Mouse (Mus musculus): ENCODE data around the gene Fbxw13.
"Not testable (repeated sequence)": the region's sequence is repeated elsewhere in the genome, so short reads cannot be mapped to it uniquely, and the experiment has no call there.

Fbxw13 gene

DNA sequence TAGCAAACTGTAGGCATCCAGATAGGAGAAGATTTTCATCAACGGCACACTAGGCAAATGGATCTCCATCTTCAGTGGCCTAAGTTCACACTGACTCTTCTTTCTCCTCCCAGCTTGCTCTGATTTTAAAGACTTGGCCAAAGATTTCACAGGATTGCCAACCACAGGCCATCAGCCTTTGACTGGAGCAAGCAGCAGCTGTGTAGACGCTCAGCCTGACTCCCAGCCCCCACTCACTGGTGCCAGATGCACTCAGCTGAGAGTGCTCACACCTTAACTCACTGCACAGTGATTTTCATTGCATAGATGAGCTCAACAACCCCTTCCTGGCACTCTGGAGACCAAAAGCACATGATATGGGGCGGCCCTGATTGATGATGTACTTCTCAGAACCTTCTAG lies at the start of gene Fbxw13:
Gene Fbxw13 (minus strand): TSS at position 101 of the 400 bp plus-strand sequence.
- DNase-seq, result not testable (repeated sequence)

DNA sequence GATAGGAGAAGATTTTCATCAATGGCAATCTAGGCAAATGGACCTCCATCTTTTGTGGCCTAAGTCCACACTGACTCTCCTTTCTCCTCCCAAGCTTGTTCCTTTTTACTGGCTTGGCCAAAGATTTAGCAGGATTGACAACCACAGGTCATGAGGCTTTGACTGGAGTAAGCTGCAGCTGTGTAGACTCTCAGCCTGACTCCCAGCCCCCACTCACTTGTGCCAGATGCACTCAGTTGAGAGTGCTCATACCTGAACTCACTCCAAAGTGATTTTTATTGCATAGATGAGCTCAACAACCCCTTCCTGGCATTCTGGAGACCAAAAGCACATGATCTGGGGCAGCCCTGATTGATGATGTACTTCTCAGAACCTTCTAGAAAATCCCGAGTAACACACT lies 38.9 kb upstream of the Fbxw13 start, which contains the start of gene Fbxw20:
Gene Fbxw20 (minus strand): TSS at position 101 of the 400 bp plus-strand sequence.
- DNase-seq, result no peak

DNA sequence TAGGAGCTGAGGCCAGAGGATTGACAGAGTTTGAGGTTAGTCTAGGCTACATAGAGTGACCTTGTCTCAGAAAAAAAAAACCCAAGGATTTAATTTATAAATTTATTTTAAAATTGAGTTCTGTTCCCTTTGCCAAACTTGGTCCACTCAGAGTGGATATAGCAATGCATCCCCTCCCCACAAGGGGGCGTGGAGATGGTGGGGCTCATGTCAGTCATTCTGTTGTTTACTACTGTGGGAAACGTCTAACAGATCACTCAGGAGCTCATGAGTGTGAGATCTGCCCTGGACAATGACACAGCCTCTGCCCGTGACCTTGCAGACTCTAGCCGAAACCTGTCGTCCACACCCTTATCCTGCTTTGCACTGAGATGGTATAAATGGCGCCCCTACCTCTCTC lies 22.7 kb upstream of the Fbxw13 start:
- DNase-seq, result no peak

DNA sequence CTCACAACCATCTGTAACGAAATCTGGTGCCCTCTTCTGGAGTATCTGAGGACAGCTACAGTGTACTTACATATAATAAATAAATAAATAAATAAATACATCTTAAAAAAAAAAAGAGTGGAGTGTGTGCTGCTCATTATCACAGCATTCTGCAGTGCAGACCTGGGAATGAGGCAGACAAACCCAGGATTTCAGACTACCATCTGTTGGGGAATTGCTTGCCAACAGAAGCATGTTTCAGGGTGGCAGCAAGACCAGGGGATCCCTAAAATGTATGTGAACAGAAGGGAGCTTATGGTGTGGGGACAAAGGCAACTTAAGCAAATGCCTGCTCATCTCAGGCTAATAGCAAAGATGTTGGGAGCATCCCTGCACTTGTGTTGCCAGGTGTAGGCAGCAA lies 5.6 kb upstream of the Fbxw13 start:
- DNase-seq, result not testable (repeated sequence)

DNA sequence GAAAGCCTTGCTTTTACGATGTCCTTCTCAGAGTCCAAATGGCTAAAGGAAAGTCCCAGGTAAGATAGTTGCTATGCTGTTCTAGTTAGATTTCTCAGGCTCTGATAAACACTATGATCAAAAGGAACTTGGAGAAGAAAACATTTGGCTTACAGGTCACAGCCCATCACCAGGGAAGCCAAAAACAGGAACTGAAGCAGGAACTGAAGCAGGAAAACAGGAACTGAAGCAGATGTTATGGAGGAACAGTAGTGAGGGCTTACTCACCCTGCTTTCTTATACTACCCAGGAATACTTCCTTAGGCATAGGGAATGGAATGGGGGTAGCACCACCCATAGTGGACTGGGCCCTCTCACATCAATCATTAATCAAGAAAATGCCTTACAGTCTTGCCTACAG lies 4.6 kb upstream of the Fbxw13 start:
- DNase-seq, result no peak

DNA sequence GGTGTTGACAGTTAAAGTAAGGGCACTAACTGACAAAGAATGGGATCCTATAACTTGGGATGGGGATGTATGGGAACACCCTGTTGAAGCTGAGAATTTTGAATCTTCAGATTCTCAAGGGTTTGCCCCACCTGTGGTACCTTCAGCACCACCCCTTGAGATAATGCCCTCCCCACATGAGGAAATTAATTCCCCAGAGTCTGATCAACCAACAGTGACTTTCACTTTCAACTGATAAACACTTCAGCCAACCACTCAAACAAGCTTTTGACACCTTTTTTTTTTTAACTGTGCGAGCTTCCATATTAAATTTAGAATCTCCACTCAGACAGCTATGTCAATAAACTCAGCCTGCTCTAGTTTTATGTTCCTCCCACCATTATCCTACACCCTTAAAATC lies 3.6 kb upstream of the Fbxw13 start:
- DNase-seq, result no peak

DNA sequence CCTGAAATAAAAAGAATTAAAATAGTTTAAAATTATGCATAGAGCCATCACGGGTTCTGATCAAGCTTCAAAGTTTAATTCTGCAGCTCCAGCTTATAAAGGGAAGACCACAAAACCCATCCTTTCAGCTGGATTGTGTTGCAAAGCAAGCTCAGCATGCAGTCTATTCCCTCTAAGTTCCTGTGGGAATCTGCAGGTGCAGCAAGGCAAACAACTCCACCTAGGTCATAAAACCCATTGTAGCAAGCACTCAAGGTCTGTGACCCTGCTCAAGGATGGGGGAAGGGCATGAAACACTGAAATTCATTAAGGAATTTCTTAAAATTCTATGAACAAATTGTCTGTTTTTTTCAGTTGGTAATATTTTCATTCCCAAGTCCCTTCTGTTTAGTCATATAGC lies 18.6 kb downstream of the Fbxw13 start:
- no peak for DNase-seq

DNA sequence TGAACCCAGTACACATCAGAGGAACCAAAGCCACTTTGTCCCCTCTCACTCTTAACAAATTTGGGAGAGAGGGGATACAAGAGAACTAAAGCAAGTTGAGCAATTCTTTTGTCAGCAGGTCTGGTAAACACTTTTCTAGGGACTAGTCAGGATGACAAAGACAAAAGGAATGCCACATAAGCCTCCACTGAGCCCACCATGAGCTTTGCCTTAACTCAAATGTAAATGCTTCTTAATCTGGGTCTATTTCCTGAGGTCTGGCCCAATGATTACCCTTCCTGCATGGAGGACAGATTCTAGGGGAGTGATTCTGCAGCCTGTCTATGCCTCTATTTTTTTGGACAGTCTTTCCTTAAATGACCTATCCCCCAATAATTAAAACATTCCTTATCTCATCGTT lies 19.5 kb downstream of the Fbxw13 start:
- DNase-seq, result no peak

DNA sequence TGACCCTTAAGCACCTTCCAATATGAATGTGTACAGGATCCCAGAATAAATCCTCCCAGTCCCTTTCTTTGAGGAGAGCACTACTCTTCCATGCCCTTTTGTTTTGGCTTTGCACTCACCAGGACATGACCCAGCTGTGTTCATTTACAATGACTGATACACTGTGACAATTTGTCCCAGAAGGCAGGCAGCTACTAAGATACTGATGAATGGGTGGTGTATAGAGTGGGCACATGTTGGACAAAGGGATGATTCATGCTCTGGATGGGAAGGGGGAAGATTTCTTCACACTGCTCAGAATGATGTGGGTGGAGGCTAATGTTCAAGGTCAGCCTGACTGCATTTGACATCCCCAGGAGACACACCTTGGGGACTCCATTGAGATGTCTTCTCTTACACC lies 28.5 kb downstream of the Fbxw13 start:
- no peak for DNase-seq

DNA sequence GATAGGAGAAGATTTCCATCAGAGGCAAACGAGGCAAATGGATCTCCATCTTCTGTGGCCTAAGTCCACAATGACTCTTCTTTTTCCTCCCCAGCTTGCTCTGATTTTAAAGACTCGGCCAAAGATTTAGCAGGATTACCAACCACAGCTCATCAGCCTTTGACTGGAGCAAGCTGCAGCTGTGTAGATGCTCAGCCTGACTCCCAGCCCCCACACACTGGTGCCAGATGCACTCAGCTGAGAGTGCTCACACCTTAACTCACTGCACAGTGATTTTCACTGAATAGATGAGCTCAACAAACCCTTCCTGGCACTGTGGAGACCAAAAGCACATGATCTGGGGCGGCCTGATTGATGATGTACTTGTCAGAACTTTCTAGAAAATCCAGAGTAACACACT lies 33.8 kb downstream of the Fbxw13 start, which contains the start of gene Fbxw21:
Gene Fbxw21 (minus strand): TSS at position 101 of the 400 bp plus-strand sequence.
- no peak for DNase-seq

DNA sequence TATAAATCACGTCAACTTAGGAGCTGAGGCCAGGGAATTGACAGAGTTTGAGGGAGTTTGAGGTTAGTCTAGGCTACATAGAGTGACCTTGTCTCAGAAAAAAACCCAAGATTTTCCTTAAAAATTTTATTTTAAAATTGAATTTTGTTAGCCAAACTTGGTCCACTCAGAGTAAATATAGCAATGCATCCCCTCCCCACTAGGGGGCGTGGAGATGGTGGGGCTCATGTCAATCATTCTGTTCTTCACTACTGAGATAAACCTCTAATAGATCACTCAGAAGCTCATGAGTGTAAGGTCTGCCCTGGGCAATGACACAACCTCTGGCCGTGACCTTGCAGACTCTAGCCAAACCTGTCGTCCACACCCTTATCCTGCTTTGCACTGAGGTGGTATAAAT lies 55.4 kb downstream of the Fbxw13 start:
- DNase-seq, result not testable (repeated sequence)

DNA sequence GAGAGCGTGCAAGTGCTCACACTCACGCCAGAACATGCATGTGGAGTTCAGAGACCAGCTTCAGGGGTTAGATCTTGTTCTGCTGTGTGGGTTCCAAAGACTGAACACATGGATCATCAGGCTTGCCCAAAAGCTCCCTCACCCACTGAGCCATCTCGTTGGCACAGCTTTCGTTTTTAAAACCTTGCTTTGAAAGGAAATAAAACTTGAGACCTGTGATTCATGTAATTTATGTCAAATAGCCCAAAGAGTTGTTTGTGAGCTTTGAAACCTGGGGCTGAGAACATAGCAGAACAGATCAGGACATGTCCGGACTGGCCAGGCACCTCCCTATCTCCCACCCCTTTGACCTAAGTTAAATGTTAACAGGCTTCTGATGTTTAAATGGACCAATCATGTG lies 65.7 kb downstream of the Fbxw13 start:
- DNase-seq, result no peak
